Mouse (Mus musculus) intestine, embryonic 14.5 days (tissue): Measurements from ENCODE around the gene Tma7. TPM values are rescaled to one million over a fixed set of nuclear protein-coding genes. Genes with fewer than 3 reads are reported as not detected.
A peak's percentile ranks its signal among the peaks of the same experiment; 100 is the strongest.

Experiments used
- ATAC-seq: fragments of 200-750 bp; cut with Nextera tagmentation; replicated peaks from 2 replicates; pipeline ENCODE4 v1.8.0; 2017; ENCODE audit warnings: low read depth, moderate number of reproducible peaks, moderate TSS enrichment, moderate library complexity; ENCODE audit not compliant: low FRiP score, low TSS enrichment
- DNase-seq: peaks from one replicate; pipeline ENCODE4 v3.0.0-alpha.2; 2018; ENCODE audit warnings: low spot score
- H3K27ac ChIP-seq: fragments of 300-500 bp; sonication (generic); 2 replicates; pipeline ENCODE4 v1.5.1; 2014; ENCODE audit warnings: low read depth, mild to moderate bottlenecking, control low read depth
- H3K27me3 ChIP-seq: fragments of 300-500 bp; sonication (generic); replicated peaks from 2 replicates; pipeline ENCODE4 v1.6.1; 2014; ENCODE audit warnings: low read length, control low read depth; ENCODE audit not compliant: control insufficient read depth, insufficient read depth
- H3K36me3 ChIP-seq: fragments of 300-500 bp; sonication (generic); 2 replicates; pipeline ENCODE4 v1.6.1; 2014; ENCODE audit warnings: low read length, control low read depth; ENCODE audit not compliant: control insufficient read depth, insufficient read depth
- H3K4me1 ChIP-seq: fragments of 300-500 bp; sonication (generic); replicated peaks from 2 replicates; pipeline ENCODE4 v1.6.1; 2014; ENCODE audit warnings: low read length, control low read depth, mixed read lengths; ENCODE audit not compliant: control insufficient read depth, insufficient read depth
- H3K4me2 ChIP-seq: fragments of 300-500 bp; sonication (generic); 2 replicates; pipeline ENCODE4 v1.6.1; 2014; ENCODE audit warnings: low read length
- H3K4me3 ChIP-seq: fragments of 300-500 bp; sonication (generic); 2 replicates; pipeline ENCODE4 v1.5.1; 2014; ENCODE audit warnings: low read depth, low read length, control low read depth, mixed read lengths
- H3K9ac ChIP-seq: fragments of 300-500 bp; sonication (generic); 2 replicates; pipeline ENCODE4 v1.6.1; 2014; ENCODE audit warnings: mild to moderate bottlenecking, low read length
- H3K9me3 ChIP-seq: fragments of 300-500 bp; sonication (generic); 2 replicates; pipeline ENCODE4 v1.6.1; 2016; ENCODE audit warnings: low read length, control low read depth; ENCODE audit not compliant: control insufficient read depth
- WGBS: fragments of 180-500 bp; shearing (Covaris S2); extraction: QIAGEN DNeasy Blood & Tissue Kit; methylation state at CpG from one replicate; pipeline ENCODE4 v1.1.7; 2014; 5-methylcytosine and 5-hydroxymethylcytosine counted together
- polyA plus RNA-seq: library from polyadenylated mRNA; unstranded; fragments of >200 nt; fragmentation: Nextera tagmentation; extraction: Ambion mirVana; gene quantifications from 2 replicates; pipeline ENCODE4 v1.2.1, GENCODE M21; 2014

Gene Tma7
- polyA plus RNA-seq, 1 experiment from 2014 or later = 682 TPM

DNA sequence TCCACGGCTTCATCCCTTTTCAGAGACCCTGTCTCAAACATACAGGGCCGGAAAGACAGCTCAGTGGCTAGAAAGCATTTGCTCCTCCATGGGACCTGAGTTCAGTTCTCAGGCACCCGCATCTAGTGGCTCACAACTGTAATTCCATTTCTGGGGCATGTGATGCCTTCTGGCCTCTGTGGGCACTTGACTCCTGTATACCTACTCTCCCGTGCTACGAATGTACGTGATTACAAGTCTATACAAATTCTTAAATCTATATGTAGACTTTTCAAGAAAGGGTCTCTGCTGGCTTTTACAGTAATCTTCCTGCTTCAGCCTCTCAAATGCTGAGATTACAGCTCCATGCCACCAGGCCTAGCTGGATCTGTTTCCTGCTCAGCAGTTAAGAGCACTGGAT, 38.6 kb upstream of the Tma7 start:
- Histone ChIP-seq H3K27ac (no peak overlapping the region), H3K9me3 (no peaks in the 10 kb centered on the region), H3K27me3 (no peaks in the 10 kb centered on the region), H3K9ac (no peak overlapping the region), H3K4me2 (no peak overlapping the region), H3K4me3 (no peak overlapping the region), H3K36me3 (peaks cover 39% of the 10 kb centered on the region), H3K4me1 (no peaks in the 10 kb centered on the region)
- 89% methylated on average over 6 of the region's 6 CpGs for WGBS
- ATAC-seq (no peak), DNase-seq (peak; percentile 50)

DNA sequence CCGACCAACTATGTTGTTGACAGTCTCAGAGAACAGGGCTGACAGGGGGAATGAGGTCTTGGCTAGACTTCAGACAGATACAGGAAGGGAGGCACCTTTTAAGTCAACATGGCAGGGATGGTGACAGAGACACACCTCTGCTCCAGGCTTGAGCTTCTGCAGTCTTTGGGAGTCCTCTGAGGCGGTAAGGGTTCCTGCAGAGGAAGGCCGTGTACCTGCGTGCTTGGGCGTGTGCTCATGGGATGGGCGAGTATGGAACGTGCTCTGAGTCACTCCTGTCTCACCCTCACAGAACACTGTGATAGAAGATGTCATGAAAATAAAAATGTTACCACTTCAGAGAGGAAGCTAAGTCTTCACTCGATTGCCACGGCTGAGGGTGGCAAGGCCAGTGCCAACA, 37.2 kb upstream of the Tma7 start:
- H3K36me3 ChIP-seq = peaks cover 53% of the 10 kb centered on the region
- no peak overlapping the region for H3K27ac ChIP-seq
- 87% methylated on average over 9 of the region's 9 CpGs for WGBS
- no peak overlapping the region for H3K4me2 ChIP-seq
- ATAC-seq (no peak), DNase-seq (peak; percentile 47)
- no peak overlapping the region for H3K9ac ChIP-seq
- H3K4me3 ChIP-seq = no peak overlapping the region
- no peaks in the 10 kb centered on the region for H3K27me3 ChIP-seq
- no peaks in the 10 kb centered on the region for H3K4me1 ChIP-seq
- H3K9me3 ChIP-seq = no peaks in the 10 kb centered on the region

DNA sequence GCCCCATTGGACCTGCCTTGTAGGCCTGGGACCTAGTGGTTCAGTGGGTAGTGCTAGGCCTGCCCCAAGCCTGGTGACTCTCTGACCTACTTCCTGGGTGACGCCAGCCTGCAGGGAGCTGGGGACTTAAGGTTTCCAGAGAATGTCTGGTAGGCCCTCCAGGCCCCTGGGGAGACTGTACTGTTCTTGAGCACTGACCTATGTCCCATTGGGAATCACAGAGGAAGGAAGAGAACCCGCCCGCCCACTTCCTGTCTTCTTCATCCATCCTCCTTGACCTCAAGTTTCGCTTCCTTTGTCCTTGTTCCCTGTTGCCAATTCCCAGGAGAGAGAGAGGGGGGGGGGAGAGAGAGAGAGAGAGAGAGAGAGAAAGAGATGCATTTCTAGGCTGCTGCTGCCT, 35.7 kb upstream of the Tma7 start:
- Histone ChIP-seq H3K4me2 (no peak overlapping the region), H3K9me3 (no peaks in the 10 kb centered on the region), H3K27ac (no peak overlapping the region), H3K4me1 (no peaks in the 10 kb centered on the region), H3K4me3 (no peak overlapping the region), H3K36me3 (peaks cover 65% of the 10 kb centered on the region), H3K9ac (no peak overlapping the region), H3K27me3 (no peaks in the 10 kb centered on the region)
- 85% methylated on average over 4 of the region's 4 CpGs for WGBS
- ATAC-seq (no peak), DNase-seq (no peak)

- Histone ChIP-seq H3K9me3 (no peaks in the 10 kb centered on the region), H3K9ac (no peak overlapping the region), H3K4me2 (no peak overlapping the region), H3K27ac (no peak overlapping the region), H3K4me3 (no peak overlapping the region), H3K4me1 (no peaks in the 10 kb centered on the region), H3K27me3 (no peaks in the 10 kb centered on the region), H3K36me3 (peaks cover 84% of the 10 kb centered on the region)
- WGBS = 87% methylated on average over 10 of the region's 10 CpGs
- DNase-seq (no peak), ATAC-seq (no peak)
Measured at GRCm38 (mm10) chr9:109116205-109116604, 33.8 kb upstream of the Tma7 start.

DNA sequence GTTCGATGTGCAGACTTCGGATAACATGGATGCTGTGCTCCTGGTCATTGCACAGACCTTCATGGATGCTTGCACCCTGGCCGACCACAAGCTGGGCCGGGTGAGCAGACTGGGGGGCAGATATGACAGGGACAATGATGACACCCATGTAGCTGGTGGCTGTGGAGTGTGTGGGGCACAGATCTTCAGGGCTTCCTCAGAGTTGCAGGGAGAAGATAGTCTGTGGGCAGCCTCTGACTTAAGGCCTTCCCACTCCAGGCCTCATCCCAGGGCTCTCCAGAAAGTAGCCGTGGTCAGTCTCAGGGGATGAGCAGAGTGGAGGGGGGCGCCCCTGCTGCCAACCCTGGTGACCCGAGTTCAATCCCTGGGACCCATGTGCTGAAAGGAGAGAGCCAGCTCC, 32.5 kb upstream of the Tma7 start:
- ATAC-seq (no peak), DNase-seq (no peak)
- WGBS = 84% methylated on average over 7 of the region's 7 CpGs
- Histone ChIP-seq H3K4me1 (no peaks in the 10 kb centered on the region), H3K4me2 (no peak overlapping the region), H3K9ac (no peak overlapping the region), H3K27me3 (no peaks in the 10 kb centered on the region), H3K9me3 (no peaks in the 10 kb centered on the region), H3K4me3 (no peak overlapping the region), H3K27ac (no peak overlapping the region), H3K36me3 (peaks cover 97% of the 10 kb centered on the region)

- Histone ChIP-seq H3K4me1 (no peaks in the 10 kb centered on the region), H3K9ac (no peak overlapping the region), H3K27me3 (no peaks in the 10 kb centered on the region), H3K36me3 (peaks cover 97% of the 10 kb centered on the region), H3K9me3 (no peaks in the 10 kb centered on the region), H3K27ac (no peak overlapping the region), H3K4me3 (no peak overlapping the region), H3K4me2 (no peak overlapping the region)
- no peak for ATAC-seq
- WGBS = 94% methylated on average over 11 of the region's 11 CpGs
- DNase-seq = no peak
Measured at GRCm38 (mm10) chr9:109114276-109114675, 31.9 kb upstream of the Tma7 start.

- Histone ChIP-seq H3K9me3 (no peaks in the 10 kb centered on the region), H3K27ac (no peak overlapping the region), H3K27me3 (no peaks in the 10 kb centered on the region), H3K4me1 (no peaks in the 10 kb centered on the region), H3K9ac (no peak overlapping the region), H3K4me2 (no peak overlapping the region), H3K4me3 (no peak overlapping the region), H3K36me3 (peaks cover 98% of the 10 kb centered on the region)
- DNase-seq = no peak
- no peak for ATAC-seq
- WGBS = 90% methylated on average over 8 of the region's 8 CpGs
Measured at GRCm38 (mm10) chr9:109113331-109113730, 30.9 kb upstream of the Tma7 start.

- no peaks in the 10 kb centered on the region for H3K9me3 ChIP-seq
- no peak overlapping the region for H3K4me2 ChIP-seq
- ATAC-seq (no peak), DNase-seq (no peak)
- no peaks in the 10 kb centered on the region for H3K27me3 ChIP-seq
- 96% methylated on average over 9 of the region's 9 CpGs for WGBS
- peaks cover 88% of the 10 kb centered on the region for H3K36me3 ChIP-seq
- no peak overlapping the region for H3K27ac ChIP-seq
- no peaks in the 10 kb centered on the region for H3K4me1 ChIP-seq
- H3K4me3 ChIP-seq = no peak overlapping the region
- no peak overlapping the region for H3K9ac ChIP-seq
Measured at GRCm38 (mm10) chr9:109111591-109111990, 29.2 kb upstream of the Tma7 start.

- no peaks in the 10 kb centered on the region for H3K4me1 ChIP-seq
- peaks cover 88% of the 10 kb centered on the region for H3K36me3 ChIP-seq
- no peak for DNase-seq
- no peak overlapping the region for H3K9ac ChIP-seq
- H3K27ac ChIP-seq = no peak overlapping the region
- no peak overlapping the region for H3K4me3 ChIP-seq
- H3K9me3 ChIP-seq = no peaks in the 10 kb centered on the region
- no peak for ATAC-seq
- WGBS = 90% methylated on average over 4 of the region's 4 CpGs
- no peak overlapping the region for H3K4me2 ChIP-seq
- no peaks in the 10 kb centered on the region for H3K27me3 ChIP-seq
Measured at GRCm38 (mm10) chr9:109111101-109111500, 28.7 kb upstream of the Tma7 start.
